Mouse (Mus musculus): Measurements from ENCODE around the gene Gm7145. TPM values are rescaled to one million over a fixed set of nuclear protein-coding genes. Genes with fewer than 3 reads are reported as not detected.
"Not testable (repeated sequence)": the region's sequence is repeated elsewhere in the genome, so short reads cannot be mapped to it uniquely, and the experiment has no call there.

Gm7145 gene
- not detected in 2 replicates for polyA plus RNA-seq (2014; fragmentation: Nextera tagmentation; extraction: Ambion mirVana)

DNA sequence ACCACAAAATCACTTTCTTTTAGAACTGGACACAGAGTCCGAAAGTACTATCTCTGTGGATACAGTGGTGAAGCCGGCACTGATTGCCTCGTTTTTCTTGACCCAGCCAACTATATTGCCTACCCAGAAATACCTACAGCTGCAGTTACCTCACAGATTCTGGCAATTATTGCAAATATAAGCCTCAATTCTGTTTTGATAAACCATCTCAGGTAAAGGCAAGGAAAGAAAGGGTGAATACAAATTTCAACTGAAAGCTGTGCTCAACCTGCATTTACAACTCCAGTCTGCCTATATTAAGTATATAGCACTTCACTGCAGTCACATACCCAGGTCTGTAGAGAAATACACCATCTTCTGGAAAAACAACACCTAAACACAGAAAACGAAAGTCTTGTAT is at the start of gene Gm7145:
Gene Gm7145, plus strand, starts transcription at position 301 of the 400 bp plus-strand sequence.
- Histone ChIP-seq H3K4me3 (ENCODE audit: low read depth, low read length) (no peak within 1 kb of the TSS), H3K27me3 (ENCODE audit: control insufficient read depth, insufficient read depth, low read length) (no peaks in the 10 kb centered on the region), H3K9me3 (ENCODE audit: control insufficient read depth, low read depth, low read length) (no peaks in the 10 kb centered on the region), H3K4me1 (ENCODE audit: control insufficient read depth, insufficient read depth, low read length) (no peaks in the 10 kb centered on the region), H3K27ac (ENCODE audit: low read length) (no peak within 1 kb of the TSS), H3K36me3 (ENCODE audit: control insufficient read depth, insufficient read depth, low read length) (no peaks in the 10 kb centered on the region), H3K4me2 (replicated peaks; ENCODE audit: low read depth, low read length) (no peak within 1 kb of the TSS), H3K9ac (replicated peaks; ENCODE audit: low read depth, low read length) (no peak within 1 kb of the TSS)
- WGBS: 77% methylated on average over 4 of the region's 4 CpGs
- ATAC-seq (ENCODE audit: insufficient number of reproducible peaks, insufficient read depth, low FRiP score, low read depth): no peak

DNA sequence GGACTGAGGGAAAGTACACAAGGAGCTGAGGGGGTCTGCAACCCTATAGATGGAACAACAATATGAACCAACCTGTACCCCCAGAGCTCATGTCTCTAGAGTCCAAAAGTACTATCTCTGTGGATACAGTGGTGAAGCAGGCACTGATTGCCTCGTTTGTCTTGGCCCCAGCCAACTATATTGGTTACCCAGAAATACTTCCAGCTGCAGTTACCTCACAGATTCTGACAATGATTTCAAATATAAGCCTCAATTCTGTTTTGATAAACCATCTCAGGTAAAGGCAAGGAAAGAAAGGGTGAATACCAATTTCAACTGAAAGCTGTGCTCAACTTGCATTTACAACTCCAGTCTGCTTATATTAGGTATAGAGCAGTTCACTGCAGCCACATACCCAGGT is 38.0 kb upstream of the Gm7145 start, which contains the start of gene Gm28168:
Gene Gm28168, plus strand, starts transcription at position 301 of the 400 bp plus-strand sequence.
- not testable (repeated sequence) for H3K36me3 ChIP-seq (ENCODE audit: control insufficient read depth, insufficient read depth, low read length); ATAC-seq (ENCODE audit: insufficient number of reproducible peaks, insufficient read depth, low FRiP score, low read depth); H3K27ac ChIP-seq (ENCODE audit: low read length); H3K4me2 ChIP-seq (replicated peaks; ENCODE audit: low read depth, low read length); H3K9me3 ChIP-seq (ENCODE audit: control insufficient read depth, low read depth, low read length); H3K4me1 ChIP-seq (ENCODE audit: control insufficient read depth, insufficient read depth, low read length); H3K4me3 ChIP-seq (ENCODE audit: low read depth, low read length); H3K27me3 ChIP-seq (ENCODE audit: control insufficient read depth, insufficient read depth, low read length); H3K9ac ChIP-seq (replicated peaks; ENCODE audit: low read depth, low read length)
- 73% methylated on average over 1 of the region's 1 CpGs for WGBS

DNA sequence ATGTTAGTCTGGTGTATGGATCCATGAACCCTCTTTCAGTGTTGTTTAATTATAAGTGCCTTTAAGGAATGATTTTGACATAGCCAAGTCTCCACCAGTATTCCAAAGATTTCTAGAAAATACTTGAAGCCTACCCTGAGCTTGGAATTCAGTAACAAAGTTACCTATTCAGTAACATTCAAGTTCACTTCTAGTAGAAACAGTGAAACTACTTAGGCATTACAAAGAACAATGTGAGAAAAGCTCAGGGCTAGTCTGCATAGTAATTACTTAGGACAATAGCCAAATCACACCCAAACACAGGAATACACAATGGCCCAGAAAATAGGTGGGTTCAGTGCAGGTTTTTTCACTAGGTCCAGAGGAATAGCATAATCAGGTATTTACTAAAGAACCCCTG is 38.1 kb downstream of the Gm7145 start:
- not testable (repeated sequence) for H3K27me3 ChIP-seq (ENCODE audit: control insufficient read depth, insufficient read depth, low read length); H3K9ac ChIP-seq (replicated peaks; ENCODE audit: low read depth, low read length); H3K4me3 ChIP-seq (ENCODE audit: low read depth, low read length); ATAC-seq (ENCODE audit: insufficient number of reproducible peaks, insufficient read depth, low FRiP score, low read depth); H3K36me3 ChIP-seq (ENCODE audit: control insufficient read depth, insufficient read depth, low read length); H3K4me1 ChIP-seq (ENCODE audit: control insufficient read depth, insufficient read depth, low read length); H3K9me3 ChIP-seq (ENCODE audit: control insufficient read depth, low read depth, low read length); H3K27ac ChIP-seq (ENCODE audit: low read length); H3K4me2 ChIP-seq (replicated peaks; ENCODE audit: low read depth, low read length)

DNA sequence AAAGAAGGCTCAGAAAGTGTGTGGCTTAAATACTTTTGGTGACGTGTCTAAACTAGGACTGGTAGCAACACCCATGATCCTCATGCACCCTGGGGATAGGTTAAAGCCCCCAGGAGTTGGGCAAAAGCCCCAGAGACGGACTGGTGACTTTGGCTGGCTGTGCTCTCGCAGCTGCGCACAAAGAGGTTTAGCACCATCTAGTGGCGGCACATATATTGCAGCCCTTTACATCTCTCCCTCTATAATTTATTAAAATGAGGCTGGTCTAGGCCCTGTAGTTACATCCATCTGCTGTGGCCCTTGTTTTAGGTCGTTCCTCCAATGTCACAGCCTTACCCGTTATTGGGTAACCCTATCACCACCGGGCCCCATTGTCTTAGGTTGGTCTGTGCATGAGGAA is 47.0 kb downstream of the Gm7145 start:
- not testable (repeated sequence) for H3K4me2 ChIP-seq (replicated peaks; ENCODE audit: low read depth, low read length); H3K9me3 ChIP-seq (ENCODE audit: control insufficient read depth, low read depth, low read length); H3K4me1 ChIP-seq (ENCODE audit: control insufficient read depth, insufficient read depth, low read length); H3K27ac ChIP-seq (ENCODE audit: low read length); H3K27me3 ChIP-seq (ENCODE audit: control insufficient read depth, insufficient read depth, low read length); H3K9ac ChIP-seq (replicated peaks; ENCODE audit: low read depth, low read length); H3K4me3 ChIP-seq (ENCODE audit: low read depth, low read length); ATAC-seq (ENCODE audit: insufficient number of reproducible peaks, insufficient read depth, low FRiP score, low read depth); H3K36me3 ChIP-seq (ENCODE audit: control insufficient read depth, insufficient read depth, low read length)
- 25% methylated on average over 8 of the region's 8 CpGs for WGBS

Other genes with a start within 250 kb of the Gm7145 start
- gene B020011L13Rik, start 184.8 kb upstream of the Gm7145 start, polyA plus RNA-seq (2014; fragmentation: Nextera tagmentation; extraction: Ambion mirVana): not detected in 2 replicates
- not detected in 2 replicates for gene Gm28360, start 135.9 kb upstream of the Gm7145 start, polyA plus RNA-seq (2014; fragmentation: Nextera tagmentation; extraction: Ambion mirVana)
- not detected in 2 replicates for gene Gm28168, start 37.9 kb upstream of the Gm7145 start, polyA plus RNA-seq (2014; fragmentation: Nextera tagmentation; extraction: Ambion mirVana)
- 0.10 and 0.25 TPM in 2 replicates for gene Gm29106, start 210.6 kb downstream of the Gm7145 start, polyA plus RNA-seq (2014; fragmentation: Nextera tagmentation; extraction: Ambion mirVana)